Mouse (Mus musculus) E14TG2a.4 (cell line): Measurements from ENCODE around the gene Ninj1.

ENCODE experiments used
- CTCF ChIP-seq: conservative IDR thresholded peaks from 2 replicates; pipeline ENCODE4 v1.5.1; 2014; ENCODE audit warnings: low read length
- NANOG ChIP-seq: IDR thresholded peaks from 2 replicates; pipeline ENCODE4 v1.6.1; 2014; ENCODE audit warnings: borderline replicate concordance, low read length, mixed read lengths

DNA sequence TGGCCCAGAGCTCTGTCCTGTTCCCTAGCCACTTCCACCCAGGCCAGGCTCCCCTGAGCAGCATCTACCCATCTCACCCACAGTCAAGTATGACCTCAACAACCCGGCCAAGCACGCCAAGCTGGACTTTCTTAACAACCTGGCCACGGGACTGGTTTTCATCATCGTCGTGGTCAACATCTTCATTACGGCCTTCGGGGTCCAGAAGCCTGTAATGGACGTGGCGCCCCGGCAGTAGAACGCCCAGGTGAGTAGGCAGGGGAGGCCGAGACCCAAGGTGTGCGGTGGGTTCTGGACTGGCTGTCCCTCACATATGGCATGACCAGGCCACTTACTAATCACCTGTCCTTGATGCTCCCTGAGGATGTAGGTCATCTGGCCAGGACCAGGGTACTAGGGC lies 7.5 kb downstream of the Ninj1 start:
- no peak for TF ChIP-seq CTCF
- no peak for TF ChIP-seq NANOG
